Mouse (Mus musculus) heart, embryonic 14.5 days (tissue): Measurements from ENCODE around the gene Cyp2a5. TPM values are rescaled to one million over a fixed set of nuclear protein-coding genes. Genes with fewer than 3 reads are reported as not detected.
"Not testable (repeated sequence)": the region's sequence is repeated elsewhere in the genome, so short reads cannot be mapped to it uniquely, and the experiment has no call there.

Experiments used
- ATAC-seq: fragments of 200-750 bp; cut with Nextera tagmentation; 2 replicates; pipeline ENCODE4 v1.8.0; 2017; ENCODE audit warnings: low read depth, moderate TSS enrichment; ENCODE audit not compliant: insufficient number of reproducible peaks, insufficient read depth, low FRiP score
- H3K27ac ChIP-seq, 2 experiments: fragments of 200-500 bp in 1 of 2; fragments of 300-500 bp in 1 of 2; sonication (generic) in 1 of 2; replicated peaks in 1 of 2; 2 replicates each; pipeline ENCODE4 v1.5.1; 2012 to 2014; ENCODE audit warnings: low read depth in 2 of 2, low read length in 2 of 2, control low read depth in 1 of 2, mild to moderate bottlenecking in 1 of 2, mixed read lengths in 1 of 2; ENCODE audit not compliant: control insufficient read depth in 1 of 2, insufficient read depth in 1 of 2
- H3K27me3 ChIP-seq: fragments of 300-500 bp; sonication (generic); 2 replicates; pipeline ENCODE4 v1.6.1; 2014; ENCODE audit warnings: mild to moderate bottlenecking, low read length, control low read depth; ENCODE audit not compliant: control insufficient read depth, insufficient read depth
- H3K36me3 ChIP-seq: fragments of 300-500 bp; sonication (generic); 2 replicates; pipeline ENCODE4 v1.6.1; 2014; ENCODE audit warnings: mild to moderate bottlenecking, control low read depth, low read length, mixed read lengths; ENCODE audit not compliant: control insufficient read depth, insufficient read depth
- H3K4me1 ChIP-seq, 2 experiments: fragments of 200-500 bp in 1 of 2; fragments of 300-500 bp in 1 of 2; sonication (generic) in 1 of 2; 2 replicates each; pipeline ENCODE4 v1.6.1; 2012 to 2014; ENCODE audit warnings: low read length in 2 of 2, control low read depth in 1 of 2, mixed read lengths in 1 of 2; ENCODE audit not compliant: control insufficient read depth in 2 of 2, insufficient read depth in 2 of 2
- H3K4me2 ChIP-seq: fragments of 300-500 bp; sonication (generic); 2 replicates; pipeline ENCODE4 v1.6.1; 2014; ENCODE audit warnings: mild to moderate bottlenecking, low read length
- H3K4me3 ChIP-seq, 2 experiments: fragments of 200-500 bp in 1 of 2; fragments of 300-500 bp in 1 of 2; sonication (generic) in 1 of 2; 2 replicates each; pipeline ENCODE4 v1.5.1; 2012 to 2014; ENCODE audit warnings: low read length in 2 of 2, mild to moderate bottlenecking in 2 of 2, control low read depth in 1 of 2, low read depth in 1 of 2, moderate library complexity in 1 of 2; ENCODE audit not compliant: control insufficient read depth in 1 of 2, insufficient read depth in 1 of 2
- H3K9ac ChIP-seq: fragments of 300-500 bp; sonication (generic); 2 replicates; pipeline ENCODE4 v1.6.1; 2014; ENCODE audit warnings: mild to moderate bottlenecking, low read length
- H3K9me3 ChIP-seq: fragments of 300-500 bp; sonication (generic); 2 replicates; pipeline ENCODE4 v1.6.1; 2016; ENCODE audit warnings: low read length, control low read depth; ENCODE audit not compliant: control insufficient read depth
- WGBS: fragments of 180-500 bp; shearing (Covaris S2); extraction: QIAGEN DNeasy Blood & Tissue Kit; methylation state at CpG from one replicate; pipeline ENCODE4 v1.1.7; 2014; 5-methylcytosine and 5-hydroxymethylcytosine counted together
- polyA plus RNA-seq: library from polyadenylated mRNA; unstranded; fragments of >200 nt; fragmentation: Nextera tagmentation; extraction: Ambion mirVana; gene quantifications from 2 replicates; pipeline ENCODE4 v1.2.1, GENCODE M21; 2014

Cyp2a5 gene
- polyA plus RNA-seq, 1 experiment from 2014 or later, result not detected

DNA sequence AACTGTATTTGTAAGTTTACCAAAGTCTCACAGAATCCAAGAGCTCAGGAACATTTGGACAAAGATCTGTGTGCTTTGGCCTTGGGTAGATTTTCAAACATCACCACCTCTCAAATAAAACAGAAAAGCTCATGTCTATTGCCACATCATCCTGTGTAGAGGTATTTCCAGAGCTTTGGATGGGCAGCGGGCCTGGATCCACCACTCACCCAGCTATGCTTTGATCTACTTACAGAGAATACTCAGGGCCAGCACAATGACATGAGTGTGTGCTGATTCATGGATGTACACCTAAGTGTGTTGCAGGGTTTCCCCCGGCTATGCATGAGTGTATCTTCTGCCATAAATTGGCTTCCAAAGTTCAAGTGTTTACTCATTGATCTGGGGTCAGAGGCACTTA lies 8.3 kb downstream of the Cyp2a5 start:
- H3K4me3 ChIP-seq, H3K9ac ChIP-seq, H3K27me3 ChIP-seq, ATAC-seq, H3K9me3 ChIP-seq, H3K27ac ChIP-seq, H3K4me1 ChIP-seq, H3K4me2 ChIP-seq, H3K36me3 ChIP-seq: not testable (repeated sequence)
- 80% methylated on average over 2 of the region's 2 CpGs for WGBS

DNA sequence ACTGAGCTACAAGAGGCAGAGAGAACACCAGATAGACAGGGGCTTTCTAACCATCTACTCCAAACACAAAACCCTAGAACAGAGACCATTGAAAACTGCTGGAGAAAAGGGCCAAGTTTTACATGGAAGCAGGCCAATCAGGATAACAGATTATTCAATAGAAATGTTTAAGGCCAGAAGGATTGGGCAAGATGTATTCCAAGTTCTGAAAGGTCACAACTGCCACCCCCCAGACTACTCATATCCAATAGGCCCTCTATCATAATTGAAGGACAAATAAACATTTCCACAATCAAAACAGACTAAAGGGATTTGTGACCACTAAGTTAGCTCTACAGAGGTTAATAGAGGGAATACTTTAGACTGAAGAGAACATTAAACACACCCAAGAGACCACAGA lies 15.0 kb downstream of the Cyp2a5 start:
- not testable (repeated sequence) for H3K4me1 ChIP-seq, ATAC-seq

DNA sequence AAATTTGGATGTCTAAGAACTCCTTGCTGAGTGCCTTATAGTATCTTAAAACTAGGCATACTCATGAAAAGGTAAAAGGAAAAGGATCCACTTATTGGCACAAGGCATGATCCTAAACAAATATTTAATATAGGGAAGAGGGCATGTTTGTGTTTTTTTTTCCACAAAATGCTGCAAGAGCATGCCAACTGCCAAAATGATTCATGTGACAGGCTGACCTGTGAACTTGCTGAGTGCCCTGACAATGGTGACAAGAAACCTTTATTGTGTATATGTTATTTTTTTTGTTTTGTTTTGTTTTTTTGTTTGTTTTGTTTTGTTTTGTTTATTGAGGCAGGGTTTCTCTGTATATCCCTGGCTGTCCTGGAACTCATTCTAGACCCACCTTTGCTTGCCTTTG lies 43.5 kb downstream of the Cyp2a5 start:
- H3K4me1 ChIP-seq, H3K9me3 ChIP-seq, ATAC-seq, H3K27ac ChIP-seq, H3K4me3 ChIP-seq, H3K4me2 ChIP-seq, H3K27me3 ChIP-seq, H3K36me3 ChIP-seq, H3K9ac ChIP-seq: not testable (repeated sequence)

More for the DNA sequence above, 15.0 kb downstream of the Cyp2a5 start:
- H3K4me3 ChIP-seq, H3K36me3 ChIP-seq, H3K27ac ChIP-seq, H3K27me3 ChIP-seq, H3K4me2 ChIP-seq, H3K9me3 ChIP-seq, H3K9ac ChIP-seq: not testable (repeated sequence)

DNA sequence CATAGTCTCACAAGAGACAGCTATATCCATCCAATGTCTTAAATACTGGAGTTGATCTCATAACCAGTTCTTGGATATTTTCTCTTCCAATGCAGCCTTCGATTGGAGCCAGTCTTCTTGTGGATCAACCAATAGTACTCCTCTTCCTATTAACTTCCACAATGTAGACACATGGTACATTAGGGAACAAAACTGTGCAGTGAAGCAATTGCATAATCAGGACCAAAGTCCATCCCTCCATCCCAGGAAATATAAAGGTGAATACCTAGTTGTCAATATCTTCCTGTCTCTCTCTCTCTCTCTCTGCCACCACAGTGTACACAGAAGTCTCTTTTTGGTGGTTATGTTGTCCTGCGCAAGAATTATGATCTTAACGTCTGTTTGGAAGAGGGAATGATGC lies 45.5 kb downstream of the Cyp2a5 start:
- H3K27ac ChIP-seq, ATAC-seq, H3K9me3 ChIP-seq, H3K4me1 ChIP-seq, H3K36me3 ChIP-seq, H3K4me2 ChIP-seq, H3K4me3 ChIP-seq, H3K27me3 ChIP-seq, H3K9ac ChIP-seq: not testable (repeated sequence)
- WGBS, result 60% methylated on average over 1 of the region's 3 CpGs

Other genes starting within 250 kb of the Cyp2a5 start
- not detected in 2 replicates for gene Vmn1r185, start 216.8 kb upstream of the Cyp2a5 start, polyA plus RNA-seq
- gene Cyp2b23, start 148.9 kb upstream of the Cyp2a5 start, polyA plus RNA-seq, result not detected in 2 replicates
- not detected in 2 replicates for gene Cyp2b19, start 78.2 kb upstream of the Cyp2a5 start, polyA plus RNA-seq
- gene Cyp2g1, start 26.4 kb upstream of the Cyp2a5 start, polyA plus RNA-seq, result not detected in 2 replicates
- not detected in 2 replicates for gene Cyp2a22, start 104.1 kb downstream of the Cyp2a5 start, polyA plus RNA-seq
- gene Cyp2a12, start 193.8 kb downstream of the Cyp2a5 start, polyA plus RNA-seq, result not detected in 2 replicates